Mouse (Mus musculus): Measurements from ENCODE around the gene Dtl. TPM values are rescaled to one million over a fixed set of nuclear protein-coding genes. Genes with fewer than 3 reads are reported as not detected.
A peak's percentile ranks its signal among the peaks of the same experiment; 100 is the strongest.

The Dtl gene
- total and polyA plus RNA-seq, 2 experiments = 0.07 to 0.28 TPM

DNA sequence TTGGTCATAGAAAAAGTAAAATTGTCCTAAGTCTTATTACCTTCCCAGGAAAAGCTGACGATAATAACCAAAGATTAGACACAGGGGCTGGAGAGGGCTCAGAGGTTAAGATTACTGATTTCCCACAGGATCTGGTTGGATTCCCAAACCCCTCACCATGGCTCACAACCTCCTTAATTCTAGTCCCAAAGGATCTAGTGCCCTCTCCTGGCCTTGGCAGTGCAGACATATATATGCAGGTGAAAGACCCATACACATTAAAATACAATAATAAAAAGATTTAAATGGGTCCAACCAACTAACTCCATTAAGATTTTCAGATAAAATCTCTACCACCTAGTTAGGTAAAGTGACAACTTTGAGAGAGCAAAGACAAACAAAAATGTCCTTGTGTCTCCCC lies 7.5 kb downstream of the Dtl start:
- Histone ChIP-seq H3K79me2 (ENCODE audit: control insufficient read depth, insufficient read depth, low read length) (no peaks in the 10 kb centered on the region; the same call in 1 of the 2 replicates), H3K27me3 (ENCODE audit: control insufficient read depth, insufficient read depth, low read length) (no peaks in the 10 kb centered on the region), H3K4me1 (ENCODE audit: control insufficient read depth, insufficient read depth, low read length) (no peaks in the 10 kb centered on the region), H3K27ac (replicated peaks; ENCODE audit: insufficient read depth, low read depth, low read length) (no peak overlapping the region), H3K4me3 (ENCODE audit: insufficient read depth, low read depth, low read length) (no peak overlapping the region), H3K36me3 (ENCODE audit: control insufficient read depth, insufficient read depth, low read length) (no peaks in the 10 kb centered on the region), H3K9ac (ENCODE audit: low read depth, low read length) (no peak overlapping the region)
- TF ChIP-seq POLR2A (IDR thresholded peaks at IDR 0.05; ENCODE audit: extremely low read depth, insufficient read depth, low read length) (no peak), CTCF (IDR thresholded peaks at IDR 0.05; ENCODE audit: low read depth, low read length) (peak; percentile 19; the same call in 1 of the 2 replicates)
- WGBS = 87% methylated on average over 1 of the region's 1 CpGs
- no peak for DNase-seq (ENCODE audit: extremely low read depth, low read depth, low spot score)

DNA sequence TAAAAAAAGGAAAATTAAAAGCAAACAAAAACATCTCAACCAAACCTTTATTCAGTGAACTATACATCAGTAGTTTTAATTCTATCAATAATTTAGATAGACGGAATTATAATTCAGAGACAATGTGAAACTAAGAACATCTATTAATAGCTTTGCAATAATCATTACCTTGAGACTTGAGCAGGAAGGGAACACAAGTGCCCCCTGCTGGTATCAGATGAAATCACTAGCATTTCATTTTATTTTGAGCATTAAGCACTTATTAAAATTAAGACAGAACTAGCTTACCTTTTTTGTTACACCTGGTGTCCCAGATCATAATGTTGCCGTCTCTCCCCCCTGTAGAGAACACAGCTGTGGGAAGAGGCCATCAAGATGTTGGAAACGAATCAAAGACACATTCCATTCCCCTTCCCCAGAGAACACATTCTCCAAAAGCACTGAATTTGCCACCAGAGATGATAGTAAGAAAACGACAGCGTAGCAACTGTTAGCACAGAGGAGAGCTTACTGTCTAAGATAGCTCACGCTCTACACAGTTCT lies 12.4 kb downstream of the Dtl start:
- Histone ChIP-seq H3K4me3 (ENCODE audit: insufficient read depth, low read depth, low read length) (no peak overlapping the region), H3K9ac (ENCODE audit: low read depth, low read length) (no peak overlapping the region), H3K79me2 (ENCODE audit: control insufficient read depth, insufficient read depth, low read length) (no peaks in the 10 kb centered on the region; the same call in 1 of the 2 replicates), H3K4me1 (ENCODE audit: control insufficient read depth, insufficient read depth, low read length) (no peaks in the 10 kb centered on the region), H3K27ac (replicated peaks; ENCODE audit: insufficient read depth, low read depth, low read length) (no peak overlapping the region), H3K36me3 (ENCODE audit: control insufficient read depth, insufficient read depth, low read length) (no peaks in the 10 kb centered on the region), H3K27me3 (ENCODE audit: control insufficient read depth, insufficient read depth, low read length) (no peaks in the 10 kb centered on the region)
- TF ChIP-seq CTCF (IDR thresholded peaks at IDR 0.05; ENCODE audit: low read depth, low read length) = no peak
- TF ChIP-seq POLR2A (IDR thresholded peaks at IDR 0.05; ENCODE audit: extremely low read depth, insufficient read depth, low read length) = no peak
- WGBS = 55% methylated on average over 6 of the region's 6 CpGs
- DNase-seq (ENCODE audit: extremely low read depth, low read depth, low spot score) = peak; percentile 61

DNA sequence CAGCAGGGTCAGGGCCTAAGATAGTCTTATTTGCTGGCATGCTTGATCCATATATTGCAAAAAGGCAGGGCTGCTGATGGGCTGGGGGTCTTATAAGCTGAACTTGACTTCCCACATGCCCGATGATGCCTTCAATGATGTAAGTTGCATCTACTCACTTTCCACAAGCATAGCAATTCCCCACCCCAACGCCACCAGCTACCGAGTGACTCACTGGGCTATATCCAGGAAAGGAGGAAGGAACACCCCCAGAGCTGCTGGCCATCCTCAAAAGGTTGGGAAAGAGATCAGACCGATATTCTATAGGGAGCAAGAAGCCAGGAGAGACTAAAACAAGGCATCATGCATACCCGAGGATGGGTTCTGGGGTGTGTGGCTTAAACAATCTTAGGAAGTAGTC lies 15.6 kb downstream of the Dtl start:
- H3K27ac ChIP-seq (replicated peaks; ENCODE audit: insufficient read depth, low read depth, low read length) = no peak overlapping the region
- H3K4me3 ChIP-seq (ENCODE audit: insufficient read depth, low read depth, low read length) = no peak overlapping the region
- no peaks in the 10 kb centered on the region for H3K4me1 ChIP-seq (ENCODE audit: control insufficient read depth, insufficient read depth, low read length)
- H3K79me2 ChIP-seq (ENCODE audit: control insufficient read depth, insufficient read depth, low read length) = no peaks in the 10 kb centered on the region; the same call in 1 of the 2 replicates
- no peaks in the 10 kb centered on the region for H3K36me3 ChIP-seq (ENCODE audit: control insufficient read depth, insufficient read depth, low read length)
- TF ChIP-seq CTCF (IDR thresholded peaks at IDR 0.05; ENCODE audit: low read depth, low read length) (no peak), POLR2A (IDR thresholded peaks at IDR 0.05; ENCODE audit: extremely low read depth, insufficient read depth, low read length) (no peak)
- DNase-seq (ENCODE audit: extremely low read depth, low read depth, low spot score) = no peak
- H3K9ac ChIP-seq (ENCODE audit: low read depth, low read length) = no peak overlapping the region
- 80% methylated on average over 5 of the region's 5 CpGs for WGBS
- no peaks in the 10 kb centered on the region for H3K27me3 ChIP-seq (ENCODE audit: control insufficient read depth, insufficient read depth, low read length)

DNA sequence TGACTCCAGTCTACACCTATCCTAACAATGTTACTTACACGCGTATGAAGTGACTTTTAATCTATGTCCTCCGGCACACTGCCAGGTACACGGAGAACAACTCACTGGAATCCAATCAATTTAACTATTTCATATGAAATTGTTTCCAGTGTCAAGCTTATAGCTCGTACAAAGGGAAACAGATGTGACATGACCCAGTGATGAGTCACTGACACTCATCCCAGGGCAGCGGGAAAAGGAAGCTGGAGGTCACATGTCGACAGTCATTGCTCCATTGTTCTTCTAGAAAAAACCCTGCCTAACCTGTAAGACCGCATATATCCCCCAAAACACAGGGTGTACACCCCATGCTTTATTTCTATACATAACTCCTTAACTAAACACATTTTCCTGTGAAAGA lies 18.2 kb downstream of the Dtl start:
- H3K36me3 ChIP-seq (ENCODE audit: control insufficient read depth, insufficient read depth, low read length) = no peaks in the 10 kb centered on the region
- DNase-seq (ENCODE audit: extremely low read depth, low read depth, low spot score) = no peak

DNA sequence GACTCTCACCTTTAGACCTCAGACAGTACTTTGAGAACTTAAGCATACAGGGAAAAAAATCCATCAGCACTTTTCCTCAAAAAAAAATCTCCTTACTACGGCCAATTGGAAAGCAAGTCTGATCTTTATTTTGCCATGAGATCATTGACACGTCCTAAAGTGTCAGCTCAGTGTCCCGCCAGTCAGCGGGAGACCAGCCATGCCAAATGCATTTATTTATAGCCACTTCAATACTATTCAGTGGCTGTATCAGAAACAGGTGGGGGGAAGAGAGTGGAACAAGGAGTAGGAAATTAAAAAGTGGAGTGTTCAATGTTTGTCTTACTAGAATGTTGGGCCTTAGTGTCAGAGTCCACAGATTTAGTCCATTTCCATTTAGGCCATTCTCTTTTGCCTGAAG lies 24.6 kb downstream of the Dtl start:
- Histone ChIP-seq H3K9ac (ENCODE audit: low read depth, low read length) (no peak overlapping the region), H3K4me3 (ENCODE audit: insufficient read depth, low read depth, low read length) (no peak overlapping the region), H3K27ac (replicated peaks; ENCODE audit: insufficient read depth, low read depth, low read length) (no peak overlapping the region), H3K27me3 (ENCODE audit: control insufficient read depth, insufficient read depth, low read length) (no peaks in the 10 kb centered on the region), H3K4me1 (ENCODE audit: control insufficient read depth, insufficient read depth, low read length) (no peaks in the 10 kb centered on the region), H3K36me3 (ENCODE audit: control insufficient read depth, insufficient read depth, low read length) (no peaks in the 10 kb centered on the region), H3K79me2 (ENCODE audit: control insufficient read depth, insufficient read depth, low read length) (no peaks in the 10 kb centered on the region)
- WGBS = 87% methylated on average over 4 of the region's 4 CpGs
- DNase-seq (ENCODE audit: extremely low read depth, low read depth, low spot score) = no peak
- TF ChIP-seq CTCF (IDR thresholded peaks at IDR 0.05; ENCODE audit: low read depth, low read length) (no peak), POLR2A (IDR thresholded peaks at IDR 0.05; ENCODE audit: extremely low read depth, insufficient read depth, low read length) (no peak)

More for the DNA sequence above, 18.2 kb downstream of the Dtl start:
- no peak overlapping the region for H3K27ac ChIP-seq (replicated peaks; ENCODE audit: insufficient read depth, low read depth, low read length)
- H3K9ac ChIP-seq (ENCODE audit: low read depth, low read length) = no peak overlapping the region
- H3K79me2 ChIP-seq (ENCODE audit: control insufficient read depth, insufficient read depth, low read length) = no peaks in the 10 kb centered on the region; the same call in 1 of the 2 replicates
- H3K4me1 ChIP-seq (ENCODE audit: control insufficient read depth, insufficient read depth, low read length) = no peaks in the 10 kb centered on the region
- H3K27me3 ChIP-seq (ENCODE audit: control insufficient read depth, insufficient read depth, low read length) = no peaks in the 10 kb centered on the region
- H3K4me3 ChIP-seq (ENCODE audit: insufficient read depth, low read depth, low read length) = no peak overlapping the region
- TF ChIP-seq POLR2A (IDR thresholded peaks at IDR 0.05; ENCODE audit: extremely low read depth, insufficient read depth, low read length) (no peak), CTCF (IDR thresholded peaks at IDR 0.05; ENCODE audit: low read depth, low read length) (no peak)
- WGBS = 76% methylated on average over 8 of the region's 8 CpGs

DNA sequence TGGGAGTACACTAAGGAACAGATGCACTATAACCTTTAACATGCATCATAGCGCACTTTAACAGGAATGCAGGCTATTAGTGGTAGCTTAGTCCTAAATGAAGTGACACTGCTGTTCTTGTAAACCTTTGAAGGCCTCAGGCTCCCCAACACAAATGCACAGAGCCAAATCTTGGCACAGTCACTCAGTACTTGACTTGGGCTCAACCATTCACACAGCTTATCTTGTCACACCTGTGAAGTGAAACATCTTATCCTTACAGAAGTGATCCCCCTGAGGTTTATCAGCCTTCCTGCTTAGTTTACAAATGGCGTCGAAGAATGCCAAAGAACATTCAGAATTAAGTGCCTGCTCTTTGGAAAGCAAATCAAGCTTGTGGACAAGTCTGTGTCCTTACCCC lies 31.6 kb downstream of the Dtl start:
- 90% methylated on average over 3 of the region's 3 CpGs for WGBS
- DNase-seq (ENCODE audit: extremely low read depth, low read depth, low spot score) = no peak
- no peaks in the 10 kb centered on the region for H3K4me1 ChIP-seq (ENCODE audit: control insufficient read depth, insufficient read depth, low read length)
- no peak overlapping the region for H3K4me3 ChIP-seq (ENCODE audit: insufficient read depth, low read depth, low read length)
- H3K36me3 ChIP-seq (ENCODE audit: control insufficient read depth, insufficient read depth, low read length) = no peaks in the 10 kb centered on the region
- no peak overlapping the region for H3K27ac ChIP-seq (replicated peaks; ENCODE audit: insufficient read depth, low read depth, low read length)
- no peaks in the 10 kb centered on the region for H3K79me2 ChIP-seq (ENCODE audit: control insufficient read depth, insufficient read depth, low read length)
- no peak for TF ChIP-seq CTCF (IDR thresholded peaks at IDR 0.05; ENCODE audit: low read depth, low read length)
- no peak for TF ChIP-seq POLR2A (IDR thresholded peaks at IDR 0.05; ENCODE audit: extremely low read depth, insufficient read depth, low read length)
- H3K27me3 ChIP-seq (ENCODE audit: control insufficient read depth, insufficient read depth, low read length) = no peaks in the 10 kb centered on the region
- H3K9ac ChIP-seq (ENCODE audit: low read depth, low read length) = no peak overlapping the region

Measured in liver, adult 2 months (tissue).